Mouse (Mus musculus): Measurements from ENCODE around the gene Olfr1418. TPM values are rescaled to one million over a fixed set of nuclear protein-coding genes. Genes with fewer than 3 reads are reported as not detected.

Gene Olfr1418
- polyA plus RNA-seq, 1 experiment from 2014 or later: not detected

DNA sequence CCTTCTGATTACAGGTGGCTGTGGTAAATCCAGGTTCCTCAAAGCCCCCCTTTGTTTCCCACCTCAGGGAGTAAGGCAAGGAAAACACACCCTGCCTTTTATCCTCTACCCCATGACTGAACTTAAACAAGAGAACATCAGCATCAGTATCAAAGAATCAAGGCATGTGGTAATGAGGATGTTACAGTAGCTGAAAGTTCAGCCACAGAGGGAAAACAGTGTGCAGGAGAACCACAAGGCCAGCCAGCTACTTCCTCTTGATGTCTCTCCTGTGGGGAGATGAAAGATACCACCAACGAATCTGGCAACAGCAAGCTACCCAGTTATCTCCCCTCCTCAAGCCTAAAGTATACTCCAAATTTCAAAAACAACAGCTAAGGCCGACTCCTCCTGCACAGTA lies 53.6 kb downstream of the Olfr1418 start:
- no peak overlapping the region for H3K27ac ChIP-seq (ENCODE audit: low read depth)
- H3K9me3 ChIP-seq (ENCODE audit: control insufficient read depth, low read length): no peaks in the 10 kb centered on the region
- DNase-seq (ENCODE audit: low spot score) (no peak), ATAC-seq (replicated peaks; ENCODE audit: low FRiP score, low TSS enrichment, low read depth) (no peak)
- no peaks in the 10 kb centered on the region for H3K4me1 ChIP-seq (replicated peaks; ENCODE audit: control insufficient read depth, insufficient read depth, low read length)
- no peak overlapping the region for H3K4me2 ChIP-seq (ENCODE audit: low read length)
- H3K9ac ChIP-seq (ENCODE audit: low read length): no peak overlapping the region
- no peaks in the 10 kb centered on the region for H3K36me3 ChIP-seq (ENCODE audit: control insufficient read depth, insufficient read depth, low read length)
- H3K4me3 ChIP-seq (ENCODE audit: low read depth, low read length): no peak overlapping the region
- no peaks in the 10 kb centered on the region for H3K27me3 ChIP-seq (replicated peaks; ENCODE audit: control insufficient read depth, insufficient read depth, low read length)
- 58% methylated on average over 2 of the region's 2 CpGs for WGBS

- 64% methylated on average over 1 of the region's 1 CpGs for WGBS
- no peaks in the 10 kb centered on the region for H3K9me3 ChIP-seq (ENCODE audit: control insufficient read depth, low read length)
- ATAC-seq (replicated peaks; ENCODE audit: low FRiP score, low TSS enrichment, low read depth) (no peak), DNase-seq (ENCODE audit: low spot score) (no peak)
- no peak overlapping the region for H3K27ac ChIP-seq (ENCODE audit: low read depth)
- H3K4me2 ChIP-seq (ENCODE audit: low read length): no peak overlapping the region
- H3K4me1 ChIP-seq (replicated peaks; ENCODE audit: control insufficient read depth, insufficient read depth, low read length): no peaks in the 10 kb centered on the region
- no peaks in the 10 kb centered on the region for H3K36me3 ChIP-seq (ENCODE audit: control insufficient read depth, insufficient read depth, low read length)
- H3K4me3 ChIP-seq (ENCODE audit: low read depth, low read length): no peak overlapping the region
- H3K9ac ChIP-seq (ENCODE audit: low read length): no peak overlapping the region
- H3K27me3 ChIP-seq (replicated peaks; ENCODE audit: control insufficient read depth, insufficient read depth, low read length): no peaks in the 10 kb centered on the region
Measured at GRCm38 (mm10) chr19:11804423-11804822, 56.4 kb downstream of the Olfr1418 start.

Other genes starting within 250 kb of the Olfr1418 start
- gene Ms4a2, start 237.3 kb downstream of the Olfr1418 start, polyA plus RNA-seq (2014; fragmentation: Nextera tagmentation; extraction: Ambion mirVana): 0.27 TPM in 1 of 2 replicates, not detected in the other
- not detected in 2 replicates for gene Ms4a3, start 220.2 kb downstream of the Olfr1418 start, polyA plus RNA-seq (2014; fragmentation: Nextera tagmentation; extraction: Ambion mirVana)
- not detected in 2 replicates for gene Oosp2, start 200.5 kb downstream of the Olfr1418 start, polyA plus RNA-seq (2014; fragmentation: Nextera tagmentation; extraction: Ambion mirVana)
- gene Oosp1, start 169.9 kb downstream of the Olfr1418 start, polyA plus RNA-seq (2014; fragmentation: Nextera tagmentation; extraction: Ambion mirVana): not detected in 2 replicates
- not detected in 2 replicates for gene Oosp3, start 164.0 kb downstream of the Olfr1418 start, polyA plus RNA-seq (2014; fragmentation: Nextera tagmentation; extraction: Ambion mirVana)
- not detected in 2 replicates for gene Gif, start 113.5 kb downstream of the Olfr1418 start, polyA plus RNA-seq (2014; fragmentation: Nextera tagmentation; extraction: Ambion mirVana)
- gene Mrpl16, start 90.7 kb downstream of the Olfr1418 start, polyA plus RNA-seq (2014; fragmentation: Nextera tagmentation; extraction: Ambion mirVana): 67.1 and 67.8 TPM in 2 replicates
- gene Stx3, start 41.7 kb downstream of the Olfr1418 start, polyA plus RNA-seq (2014; fragmentation: Nextera tagmentation; extraction: Ambion mirVana): 28.4 and 30.0 TPM in 2 replicates
- gene Olfr1417, start 21.8 kb downstream of the Olfr1418 start, polyA plus RNA-seq (2014; fragmentation: Nextera tagmentation; extraction: Ambion mirVana): 0.12 TPM in 1 of 2 replicates, not detected in the other
- not detected in 2 replicates for gene Olfr1419, start 14.0 kb upstream of the Olfr1418 start, polyA plus RNA-seq (2014; fragmentation: Nextera tagmentation; extraction: Ambion mirVana)
- gene Olfr1420, start 25.5 kb upstream of the Olfr1418 start, polyA plus RNA-seq (2014; fragmentation: Nextera tagmentation; extraction: Ambion mirVana): 0.07 and 0.12 TPM in 2 replicates
- 23.2 and 25.4 TPM in 2 replicates for gene Patl1, start 51.3 kb upstream of the Olfr1418 start, polyA plus RNA-seq (2014; fragmentation: Nextera tagmentation; extraction: Ambion mirVana)
- gene Osbp, start 104.9 kb upstream of the Olfr1418 start, polyA plus RNA-seq (2014; fragmentation: Nextera tagmentation; extraction: Ambion mirVana): 8.8 and 9.0 TPM in 2 replicates
- gene Olfr1423, start 180.3 kb upstream of the Olfr1418 start, polyA plus RNA-seq (2014; fragmentation: Nextera tagmentation; extraction: Ambion mirVana): not detected in 2 replicates
- 0.12 TPM in 1 of 2 replicates, not detected in the other for gene Olfr1424, start 201.6 kb upstream of the Olfr1418 start, polyA plus RNA-seq (2014; fragmentation: Nextera tagmentation; extraction: Ambion mirVana)
- not detected in 2 replicates for gene Olfr1425, start 216.7 kb upstream of the Olfr1418 start, polyA plus RNA-seq (2014; fragmentation: Nextera tagmentation; extraction: Ambion mirVana)
- not detected in 2 replicates for gene Olfr1426, start 230.9 kb upstream of the Olfr1418 start, polyA plus RNA-seq (2014; fragmentation: Nextera tagmentation; extraction: Ambion mirVana)
- gene Olfr1427, start 242.3 kb upstream of the Olfr1418 start, polyA plus RNA-seq (2014; fragmentation: Nextera tagmentation; extraction: Ambion mirVana): not detected in 2 replicates